Mouse (Mus musculus) heart, embryonic 11.5 days (tissue): ENCODE results near the gene Gm26558. TPM values are rescaled to one million over a fixed set of nuclear protein-coding genes. Genes with fewer than 3 reads are reported as not detected.

Experiments used
- ATAC-seq: fragments of 200-750 bp; cut with Nextera tagmentation; replicated peaks from 2 replicates; pipeline ENCODE4 v1.8.0; 2017; ENCODE audit warnings: moderate library complexity; ENCODE audit not compliant: insufficient number of reproducible peaks, low FRiP score, low TSS enrichment
- H3K27ac ChIP-seq: fragments of 300-500 bp; sonication (generic); 2 replicates; pipeline ENCODE4 v1.5.1; 2014; ENCODE audit warnings: mild to moderate bottlenecking, low read depth, low read length
- H3K27me3 ChIP-seq: fragments of 300-500 bp; sonication (generic); 2 replicates; pipeline ENCODE4 v1.6.1; 2014; ENCODE audit warnings: mild to moderate bottlenecking, low read length, mixed read lengths; ENCODE audit not compliant: control insufficient read depth, insufficient read depth
- H3K36me3 ChIP-seq: fragments of 300-500 bp; sonication (generic); 2 replicates; pipeline ENCODE4 v1.6.1; 2014; ENCODE audit warnings: mild to moderate bottlenecking, low read length, moderate library complexity, mixed read lengths; ENCODE audit not compliant: control insufficient read depth, insufficient read depth
- H3K4me1 ChIP-seq: fragments of 300-500 bp; sonication (generic); 2 replicates; pipeline ENCODE4 v1.6.1; 2014; ENCODE audit warnings: low read length; ENCODE audit not compliant: control insufficient read depth, insufficient read depth
- H3K4me2 ChIP-seq: fragments of 300-500 bp; sonication (generic); 2 replicates; pipeline ENCODE4 v1.6.1; 2014; ENCODE audit warnings: mild to moderate bottlenecking, moderate library complexity
- H3K4me3 ChIP-seq: fragments of 300-500 bp; sonication (generic); 2 replicates; pipeline ENCODE4 v1.5.1; 2014; ENCODE audit warnings: low read depth, low read length
- H3K9ac ChIP-seq: fragments of 300-500 bp; sonication (generic); 2 replicates; pipeline ENCODE4 v1.6.1; 2014; ENCODE audit warnings: mild to moderate bottlenecking, low read depth, low read length, moderate library complexity
- H3K9me3 ChIP-seq: fragments of 300-500 bp; sonication (generic); replicated peaks from 2 replicates; pipeline ENCODE4 v1.6.1; 2016; ENCODE audit warnings: low read length; ENCODE audit not compliant: control insufficient read depth
- WGBS: fragments of 180-500 bp; shearing (Covaris S2); extraction: QIAGEN DNeasy Blood & Tissue Kit; methylation state at CpG from one replicate; pipeline ENCODE4 v1.1.7; 2014; ENCODE audit not compliant: insufficient replicate concordance; 5-methylcytosine and 5-hydroxymethylcytosine counted together
- polyA plus RNA-seq: library from polyadenylated mRNA; unstranded; fragments of >200 nt; fragmentation: Nextera tagmentation; extraction: Ambion mirVana; gene quantifications from 2 replicates; pipeline ENCODE4 v1.2.1, GENCODE M21; 2014

Gene Gm26558
- 3.1 and 5.1 TPM in 2 replicates for polyA plus RNA-seq

GRCm38 (mm10) chr2:70661715-70662495, at the start of gene Gm26558:
TSS of gene Gm26558 (minus strand) at chr2:70662108.
- Histone ChIP-seq H3K27me3 (no peaks in the 10 kb centered on the region), H3K9me3 (no peaks in the 10 kb centered on the region), H3K4me1 (peaks cover 8% of the 10 kb centered on the region; the same call in 1 of the 2 replicates), H3K4me2 (peak within 1 kb of the TSS; percentile 80), H3K27ac (peak within 1 kb of the TSS; percentile 96), H3K4me3 (peak within 1 kb of the TSS; percentile 95), H3K36me3 (no peaks in the 10 kb centered on the region), H3K9ac (peak within 1 kb of the TSS; percentile 99)
- peak; percentile 77 for ATAC-seq
- WGBS, result under 1% methylated on average over 54 of the region's 54 CpGs

- no peak for ATAC-seq
- Histone ChIP-seq H3K27me3 (no peaks in the 10 kb centered on the region), H3K4me1 (no peaks in the 10 kb centered on the region), H3K9ac (no peak overlapping the region), H3K36me3 (peaks cover 24% of the 10 kb centered on the region), H3K4me2 (no peak overlapping the region), H3K9me3 (no peaks in the 10 kb centered on the region), H3K4me3 (no peak overlapping the region), H3K27ac (no peak overlapping the region)
- WGBS, result 95% methylated on average over 4 of the region's 4 CpGs
Observed at GRCm38 (mm10) chr2:70710878-70711277, 49.0 kb upstream of the Gm26558 start.

GRCm38 (mm10) chr2:70710236-70710635, 48.3 kb upstream of the Gm26558 start:
- Histone ChIP-seq H3K36me3 (peaks cover 24% of the 10 kb centered on the region), H3K4me3 (no peak overlapping the region), H3K27me3 (no peaks in the 10 kb centered on the region), H3K9ac (no peak overlapping the region), H3K9me3 (no peaks in the 10 kb centered on the region), H3K4me1 (peaks cover under 1% of the 10 kb centered on the region; the same call in 1 of the 2 replicates), H3K27ac (no peak overlapping the region), H3K4me2 (no peak overlapping the region)
- 88% methylated on average over 7 of the region's 7 CpGs for WGBS
- ATAC-seq, result no peak

GRCm38 (mm10) chr2:70708986-70709730, 47.2 kb upstream of the Gm26558 start:
- no peaks in the 10 kb centered on the region for H3K9me3 ChIP-seq
- H3K4me3 ChIP-seq, result no peak overlapping the region
- H3K4me2 ChIP-seq, result no peak overlapping the region
- no peak for ATAC-seq
- H3K27ac ChIP-seq, result no peak overlapping the region
- no peak overlapping the region for H3K9ac ChIP-seq
- WGBS, result 69% methylated on average over 13 of the region's 13 CpGs
- H3K4me1 ChIP-seq, result peaks cover 7% of the 10 kb centered on the region; the same call in 1 of the 2 replicates
- peaks cover 17% of the 10 kb centered on the region for H3K36me3 ChIP-seq
- H3K27me3 ChIP-seq, result 0 out of 2 replicates have a peak, but pooled peaks cover 2% of the 10 kb centered on the region

- 0 out of 2 replicates have a peak, but pooled peaks cover 2% of the 10 kb centered on the region for H3K27me3 ChIP-seq
- no peak for ATAC-seq
- no peak overlapping the region for H3K27ac ChIP-seq
- no peak overlapping the region for H3K4me2 ChIP-seq
- peaks cover 16% of the 10 kb centered on the region for H3K4me1 ChIP-seq
- no peaks in the 10 kb centered on the region for H3K9me3 ChIP-seq
- H3K36me3 ChIP-seq, result no peaks in the 10 kb centered on the region
- no peak overlapping the region for H3K9ac ChIP-seq
- 31% methylated on average over 5 of the region's 5 CpGs for WGBS
- H3K4me3 ChIP-seq, result no peak overlapping the region
Observed at GRCm38 (mm10) chr2:70702403-70702802, 40.5 kb upstream of the Gm26558 start.

- Histone ChIP-seq H3K27ac (no peak overlapping the region), H3K27me3 (0 out of 2 replicates have a peak, but pooled peaks cover 2% of the 10 kb centered on the region), H3K9me3 (no peaks in the 10 kb centered on the region), H3K4me3 (no peak overlapping the region), H3K9ac (no peak overlapping the region), H3K4me2 (no peak overlapping the region), H3K4me1 (peaks cover 16% of the 10 kb centered on the region), H3K36me3 (no peaks in the 10 kb centered on the region)
- ATAC-seq, result no peak
- 52% methylated on average over 9 of the region's 9 CpGs for WGBS
Observed at GRCm38 (mm10) chr2:70701571-70701970, 39.7 kb upstream of the Gm26558 start.

- H3K27ac ChIP-seq, result no peak overlapping the region
- 0 out of 2 replicates have a peak, but pooled peaks cover 2% of the 10 kb centered on the region for H3K27me3 ChIP-seq
- no peak for ATAC-seq
- WGBS, result 86% methylated on average over 3 of the region's 3 CpGs
- no peak overlapping the region for H3K4me2 ChIP-seq
- no peaks in the 10 kb centered on the region for H3K9me3 ChIP-seq
- H3K4me1 ChIP-seq, result peaks cover 16% of the 10 kb centered on the region
- H3K9ac ChIP-seq, result no peak overlapping the region
- no peaks in the 10 kb centered on the region for H3K36me3 ChIP-seq
- H3K4me3 ChIP-seq, result no peak overlapping the region
Observed at GRCm38 (mm10) chr2:70700851-70701250, 38.9 kb upstream of the Gm26558 start.

- Histone ChIP-seq H3K27me3 (no peaks in the 10 kb centered on the region), H3K9me3 (no peaks in the 10 kb centered on the region), H3K9ac (no peak overlapping the region), H3K36me3 (peaks cover 13% of the 10 kb centered on the region), H3K4me2 (no peak overlapping the region), H3K4me3 (no peak overlapping the region), H3K4me1 (no peaks in the 10 kb centered on the region), H3K27ac (no peak overlapping the region)
- no peak for ATAC-seq
- WGBS, result 92% methylated on average over 10 of the region's 10 CpGs
Observed at GRCm38 (mm10) chr2:70695712-70696111, 33.8 kb upstream of the Gm26558 start.
